Mouse (Mus musculus): Measurements from ENCODE around the gene Spock1. TPM values are rescaled to one million over a fixed set of nuclear protein-coding genes. Genes with fewer than 3 reads are reported as not detected.

Gene Spock1
- polyA plus RNA-seq, 1 experiment from 2014 or later: 1.6 TPM

- ATAC-seq (ENCODE audit: low FRiP score, low TSS enrichment): no peak
- no peak for TF ChIP-seq CTCF (IDR thresholded peaks at IDR 0.05; ENCODE audit: low read depth)
- no peak for TF ChIP-seq EP300 (optimal IDR thresholded peaks at IDR 0.05)
- 7% methylated on average over 11 of the region's 11 CpGs for WGBS
- Histone ChIP-seq H3K4me3 (ENCODE audit: low read depth, low read length) (no peak overlapping the region), H3K27ac (replicated peaks) (no peak overlapping the region), H3K4me2 (replicated peaks; ENCODE audit: low read depth) (no peak overlapping the region), H3K9ac (ENCODE audit: low read length) (no peak overlapping the region), H3K27me3 (ENCODE audit: control insufficient read depth, insufficient read depth, low read length) (no peaks in the 10 kb centered on the region), H3K9me3 (ENCODE audit: control insufficient read depth, low read length) (no peaks in the 10 kb centered on the region), H3K4me1 (replicated peaks; ENCODE audit: control insufficient read depth, insufficient read depth) (no peaks in the 10 kb centered on the region), H3K36me3 (ENCODE audit: control insufficient read depth, insufficient read depth, low read length) (no peaks in the 10 kb centered on the region)
- no peak for DNase-seq (ENCODE audit: low spot score)
Observed at GRCm38 (mm10) chr13:57831374-57832163, 76.6 kb downstream of the Spock1 start.

DNA sequence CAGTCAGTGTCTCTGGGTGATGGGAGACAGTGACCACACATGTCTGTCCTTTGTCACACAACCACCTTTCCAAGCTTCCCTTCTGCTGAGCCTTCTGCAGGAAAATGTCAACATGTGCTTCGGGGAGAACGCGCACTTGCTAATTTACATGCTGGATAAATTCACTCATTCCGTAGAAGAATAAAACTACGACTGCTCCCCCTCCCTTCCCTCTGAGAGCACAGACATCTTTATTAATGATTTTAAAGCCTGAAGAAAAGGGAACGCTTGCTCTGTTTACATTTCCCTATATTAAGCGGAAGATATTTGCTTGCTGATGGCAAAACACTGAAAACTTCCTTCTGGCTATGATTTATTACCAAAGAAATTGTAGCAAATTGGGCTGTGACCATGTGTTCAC lies 77.2 kb downstream of the Spock1 start:
- TF ChIP-seq CTCF (IDR thresholded peaks at IDR 0.05; ENCODE audit: low read depth): no peak
- no peak for TF ChIP-seq EP300 (optimal IDR thresholded peaks at IDR 0.05)
- H3K9ac ChIP-seq (ENCODE audit: low read length): no peak overlapping the region
- no peaks in the 10 kb centered on the region for H3K9me3 ChIP-seq (ENCODE audit: control insufficient read depth, low read length)
- no peak overlapping the region for H3K27ac ChIP-seq (replicated peaks)
- DNase-seq (ENCODE audit: low spot score) (no peak), ATAC-seq (ENCODE audit: low FRiP score, low TSS enrichment) (no peak)
- no peaks in the 10 kb centered on the region for H3K36me3 ChIP-seq (ENCODE audit: control insufficient read depth, insufficient read depth, low read length)
- H3K4me3 ChIP-seq (ENCODE audit: low read depth, low read length): no peak overlapping the region
- H3K4me2 ChIP-seq (replicated peaks; ENCODE audit: low read depth): no peak overlapping the region
- 13% methylated on average over 7 of the region's 7 CpGs for WGBS
- H3K27me3 ChIP-seq (ENCODE audit: control insufficient read depth, insufficient read depth, low read length): no peaks in the 10 kb centered on the region
- no peaks in the 10 kb centered on the region for H3K4me1 ChIP-seq (replicated peaks; ENCODE audit: control insufficient read depth, insufficient read depth)

DNA sequence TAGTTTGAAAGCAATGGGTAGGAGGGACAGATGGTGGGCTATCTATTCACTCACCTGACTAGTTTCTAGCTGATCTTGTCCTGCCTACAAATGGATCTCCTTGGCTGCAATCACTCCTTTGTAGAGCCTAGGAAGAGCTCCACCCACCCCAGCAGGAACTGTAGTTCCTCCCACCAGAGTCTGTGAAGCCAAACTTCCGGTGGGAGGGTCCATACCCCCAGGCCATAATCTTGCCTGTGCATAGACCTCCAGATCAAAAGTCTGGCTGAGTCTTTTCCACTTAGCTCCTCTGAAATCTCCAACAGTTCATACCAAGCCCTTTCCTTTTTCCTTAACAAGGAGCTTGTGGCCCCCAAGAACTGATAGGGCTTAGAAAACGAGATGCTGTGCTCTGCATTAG lies 78.0 kb downstream of the Spock1 start:
- Histone ChIP-seq H3K4me3 (ENCODE audit: low read depth, low read length) (no peak overlapping the region), H3K27me3 (ENCODE audit: control insufficient read depth, insufficient read depth, low read length) (no peaks in the 10 kb centered on the region), H3K27ac (replicated peaks) (no peak overlapping the region), H3K4me2 (replicated peaks; ENCODE audit: low read depth) (no peak overlapping the region), H3K9me3 (ENCODE audit: control insufficient read depth, low read length) (no peaks in the 10 kb centered on the region), H3K4me1 (replicated peaks; ENCODE audit: control insufficient read depth, insufficient read depth) (no peaks in the 10 kb centered on the region), H3K36me3 (ENCODE audit: control insufficient read depth, insufficient read depth, low read length) (no peaks in the 10 kb centered on the region), H3K9ac (ENCODE audit: low read length) (no peak overlapping the region)
- DNase-seq (ENCODE audit: low spot score) (no peak), ATAC-seq (ENCODE audit: low FRiP score, low TSS enrichment) (no peak)
- TF ChIP-seq CTCF (IDR thresholded peaks at IDR 0.05; ENCODE audit: low read depth) (no peak), EP300 (optimal IDR thresholded peaks at IDR 0.05) (no peak)
- WGBS: 34% methylated on average over 2 of the region's 2 CpGs

DNA sequence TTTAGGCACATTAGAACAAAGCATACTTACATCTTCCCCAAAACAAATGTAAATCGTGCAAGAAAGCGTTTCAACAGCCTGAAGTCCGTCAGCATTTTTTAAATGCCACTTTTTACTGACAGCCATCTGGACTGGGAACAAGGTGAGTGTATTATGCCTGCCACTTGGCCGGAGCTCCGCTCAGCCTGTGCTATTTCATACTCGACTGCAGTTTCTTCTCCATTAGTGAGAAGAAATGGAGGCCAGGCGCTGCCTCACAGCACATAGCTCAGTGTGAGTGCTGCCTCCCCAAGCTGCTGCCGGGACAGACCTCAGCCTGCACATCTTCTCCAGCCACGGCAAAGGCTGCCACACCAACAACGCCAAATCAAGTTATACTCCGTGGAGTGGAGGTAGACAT lies 91.9 kb downstream of the Spock1 start:
- DNase-seq (ENCODE audit: low spot score) (no peak), ATAC-seq (ENCODE audit: low FRiP score, low TSS enrichment) (no peak)
- Histone ChIP-seq H3K4me1 (replicated peaks; ENCODE audit: control insufficient read depth, insufficient read depth) (no peaks in the 10 kb centered on the region), H3K36me3 (ENCODE audit: control insufficient read depth, insufficient read depth, low read length) (no peaks in the 10 kb centered on the region), H3K4me2 (replicated peaks; ENCODE audit: low read depth) (no peak overlapping the region), H3K27me3 (ENCODE audit: control insufficient read depth, insufficient read depth, low read length) (no peaks in the 10 kb centered on the region), H3K4me3 (ENCODE audit: low read depth, low read length) (no peak overlapping the region), H3K9me3 (ENCODE audit: control insufficient read depth, low read length) (no peaks in the 10 kb centered on the region), H3K9ac (ENCODE audit: low read length) (no peak overlapping the region), H3K27ac (replicated peaks) (no peak overlapping the region)
- TF ChIP-seq CTCF (IDR thresholded peaks at IDR 0.05; ENCODE audit: low read depth): no peak
- no peak for TF ChIP-seq EP300 (optimal IDR thresholded peaks at IDR 0.05)
- WGBS: 72% methylated on average over 11 of the region's 11 CpGs

- Histone ChIP-seq H3K4me2 (replicated peaks; ENCODE audit: low read depth) (no peak overlapping the region), H3K4me1 (replicated peaks; ENCODE audit: control insufficient read depth, insufficient read depth) (no peaks in the 10 kb centered on the region), H3K4me3 (ENCODE audit: low read depth, low read length) (no peak overlapping the region), H3K9ac (ENCODE audit: low read length) (no peak overlapping the region), H3K36me3 (ENCODE audit: control insufficient read depth, insufficient read depth, low read length) (no peaks in the 10 kb centered on the region), H3K27me3 (ENCODE audit: control insufficient read depth, insufficient read depth, low read length) (no peaks in the 10 kb centered on the region), H3K9me3 (ENCODE audit: control insufficient read depth, low read length) (no peaks in the 10 kb centered on the region), H3K27ac (replicated peaks) (no peak overlapping the region)
- 91% methylated on average over 7 of the region's 7 CpGs for WGBS
- ATAC-seq (ENCODE audit: low FRiP score, low TSS enrichment) (no peak), DNase-seq (ENCODE audit: low spot score) (no peak)
- no peak for TF ChIP-seq CTCF (IDR thresholded peaks at IDR 0.05; ENCODE audit: low read depth)
- TF ChIP-seq EP300 (optimal IDR thresholded peaks at IDR 0.05): no peak
Observed at GRCm38 (mm10) chr13:57812643-57813042, 95.5 kb downstream of the Spock1 start.

DNA sequence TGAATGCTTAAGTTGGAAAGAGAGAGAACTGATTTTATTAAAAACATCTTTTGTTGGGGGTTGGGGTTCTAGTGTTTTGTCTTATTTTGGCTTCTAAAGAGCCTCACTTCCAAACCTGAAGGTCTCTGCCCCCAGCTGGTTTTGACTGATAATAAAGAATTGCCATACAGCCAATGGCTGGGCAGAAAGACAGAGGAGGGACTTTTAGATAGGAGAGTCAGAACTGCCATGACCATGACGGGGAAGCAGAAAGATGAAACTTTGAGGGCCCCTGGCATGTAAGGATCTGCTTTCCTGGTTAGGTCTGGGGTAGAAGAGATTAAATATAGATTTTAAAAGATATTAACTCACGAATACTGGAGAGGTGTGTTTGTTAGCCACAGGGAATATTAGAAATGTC lies 96.9 kb downstream of the Spock1 start:
- Histone ChIP-seq H3K27me3 (ENCODE audit: control insufficient read depth, insufficient read depth, low read length) (no peaks in the 10 kb centered on the region), H3K27ac (replicated peaks) (no peak overlapping the region), H3K9me3 (ENCODE audit: control insufficient read depth, low read length) (no peaks in the 10 kb centered on the region), H3K4me2 (replicated peaks; ENCODE audit: low read depth) (no peak overlapping the region), H3K4me3 (ENCODE audit: low read depth, low read length) (no peak overlapping the region), H3K9ac (ENCODE audit: low read length) (no peak overlapping the region), H3K4me1 (replicated peaks; ENCODE audit: control insufficient read depth, insufficient read depth) (no peaks in the 10 kb centered on the region), H3K36me3 (ENCODE audit: control insufficient read depth, insufficient read depth, low read length) (no peaks in the 10 kb centered on the region)
- no peak for ATAC-seq (ENCODE audit: low FRiP score, low TSS enrichment)
- no peak for TF ChIP-seq EP300 (optimal IDR thresholded peaks at IDR 0.05)
- TF ChIP-seq CTCF (IDR thresholded peaks at IDR 0.05; ENCODE audit: low read depth): no peak
- no peak for DNase-seq (ENCODE audit: low spot score)
- WGBS: 79% methylated on average over 2 of the region's 2 CpGs

Measured in stomach, postnatal 0 days (tissue).